Mouse (Mus musculus): Measurements from ENCODE around the gene Arhgap15. TPM values are rescaled to one million over a fixed set of nuclear protein-coding genes. Genes with fewer than 3 reads are reported as not detected.

Arhgap15 gene
- polyA plus RNA-seq, 1 experiment = 4.8 TPM

DNA sequence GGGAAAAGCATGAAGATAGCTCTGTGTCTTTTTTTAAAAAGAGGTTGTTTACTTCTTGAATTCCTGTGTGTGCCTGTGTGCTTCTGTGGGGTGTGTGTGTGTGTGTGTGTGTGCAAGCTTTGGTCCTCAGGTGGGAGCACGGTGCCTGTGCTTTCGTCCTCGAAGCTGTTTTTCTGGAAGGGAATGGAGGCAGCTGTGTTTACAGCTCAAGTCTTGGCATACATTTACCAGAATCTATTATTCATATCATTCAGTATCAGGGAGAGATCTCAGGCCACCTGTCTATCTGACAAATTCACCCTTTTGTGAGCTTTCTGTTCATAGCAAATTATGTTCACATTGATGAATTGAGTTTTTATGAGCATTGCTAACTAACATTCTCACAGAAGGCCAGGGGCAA is 550.5 kb downstream of the Arhgap15 start:
- Histone ChIP-seq H3K27ac (ENCODE audit: insufficient read depth, low read length) (no peak overlapping the region), H3K4me1 (ENCODE audit: control insufficient read depth, insufficient read depth, insufficient read length) (no peaks in the 10 kb centered on the region), H3K27me3 (ENCODE audit: control insufficient read depth, insufficient read depth, low read length) (no peaks in the 10 kb centered on the region), H3K4me3 (ENCODE audit: extremely low read depth, insufficient read depth, insufficient read length) (no peak overlapping the region), H3K36me3 (ENCODE audit: control insufficient read depth, insufficient read depth, low read length) (no peaks in the 10 kb centered on the region; the same call in 1 of the 2 replicates)
- 92% methylated on average over 3 of the region's 3 CpGs for WGBS
- TF ChIP-seq POLR2A (IDR thresholded peaks at IDR 0.05; ENCODE audit: low read depth, low read length) = no peak
- TF ChIP-seq CTCF (IDR thresholded peaks at IDR 0.05; ENCODE audit: extremely low read depth, insufficient read depth, insufficient read length, insufficient replicate concordance) = no peak
- no peak for DNase-seq (ENCODE audit: low read depth in 1 of 2, low spot score in 2 of 2)

DNA sequence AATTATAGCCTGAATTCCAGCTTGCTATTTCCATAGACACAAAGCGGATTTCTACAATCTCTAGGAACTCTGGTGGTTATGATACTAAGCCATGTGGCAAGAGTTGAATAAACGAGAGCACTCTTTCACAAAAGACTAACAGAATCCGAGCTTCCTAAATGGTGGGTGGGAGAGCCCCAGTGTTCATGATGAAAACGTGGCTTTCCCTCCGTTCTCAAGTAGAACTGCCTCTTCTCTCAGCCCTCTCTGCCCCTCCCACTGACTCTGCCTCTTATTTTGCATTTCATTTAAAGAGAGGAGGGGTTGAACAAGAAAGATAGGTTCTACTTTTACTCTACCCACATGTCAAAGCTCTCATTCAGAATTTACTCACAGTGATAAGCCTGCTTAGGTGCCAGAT is 551.3 kb downstream of the Arhgap15 start:
- H3K4me3 ChIP-seq (ENCODE audit: extremely low read depth, insufficient read depth, insufficient read length) = no peak overlapping the region
- WGBS = 83% methylated on average over 5 of the region's 5 CpGs
- no peak for DNase-seq (ENCODE audit: low read depth in 1 of 2, low spot score in 2 of 2)
- H3K4me1 ChIP-seq (ENCODE audit: control insufficient read depth, insufficient read depth, insufficient read length) = no peaks in the 10 kb centered on the region
- no peaks in the 10 kb centered on the region; the same call in 1 of the 2 replicates for H3K36me3 ChIP-seq (ENCODE audit: control insufficient read depth, insufficient read depth, low read length)
- H3K27me3 ChIP-seq (ENCODE audit: control insufficient read depth, insufficient read depth, low read length) = no peaks in the 10 kb centered on the region
- H3K27ac ChIP-seq (ENCODE audit: insufficient read depth, low read length) = no peak overlapping the region
- no peak for TF ChIP-seq CTCF (IDR thresholded peaks at IDR 0.05; ENCODE audit: extremely low read depth, insufficient read depth, insufficient read length, insufficient replicate concordance)
- no peak for TF ChIP-seq POLR2A (IDR thresholded peaks at IDR 0.05; ENCODE audit: low read depth, low read length)

DNA sequence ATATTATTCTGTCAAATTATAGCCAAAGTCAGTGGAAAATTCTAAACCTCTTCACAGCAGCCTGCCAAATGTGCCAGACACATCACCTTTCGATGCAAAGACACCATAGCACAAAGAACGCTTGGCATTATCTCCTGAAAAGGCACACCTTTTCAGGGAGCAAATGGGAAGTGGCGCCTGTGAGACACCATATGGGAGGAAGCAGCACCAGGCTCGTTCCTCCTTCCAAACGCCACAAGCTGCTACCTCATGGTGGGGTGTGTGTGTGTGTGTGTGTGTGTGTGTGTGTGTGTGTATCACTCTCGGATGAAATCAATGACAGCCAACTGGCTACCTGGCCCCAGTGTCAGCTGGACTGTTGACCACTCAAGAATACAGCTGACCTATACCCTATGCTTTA is 551.8 kb downstream of the Arhgap15 start:
- no peak overlapping the region for H3K4me3 ChIP-seq (ENCODE audit: extremely low read depth, insufficient read depth, insufficient read length)
- H3K36me3 ChIP-seq (ENCODE audit: control insufficient read depth, insufficient read depth, low read length) = no peaks in the 10 kb centered on the region; the same call in 1 of the 2 replicates
- DNase-seq (ENCODE audit: low read depth in 1 of 2, low spot score in 2 of 2) = no peak
- WGBS = 88% methylated on average over 6 of the region's 6 CpGs
- TF ChIP-seq CTCF (IDR thresholded peaks at IDR 0.05; ENCODE audit: extremely low read depth, insufficient read depth, insufficient read length, insufficient replicate concordance) = no peak
- H3K4me1 ChIP-seq (ENCODE audit: control insufficient read depth, insufficient read depth, insufficient read length) = no peaks in the 10 kb centered on the region
- H3K27ac ChIP-seq (ENCODE audit: insufficient read depth, low read length) = no peak overlapping the region
- no peaks in the 10 kb centered on the region for H3K27me3 ChIP-seq (ENCODE audit: control insufficient read depth, insufficient read depth, low read length)

DNA sequence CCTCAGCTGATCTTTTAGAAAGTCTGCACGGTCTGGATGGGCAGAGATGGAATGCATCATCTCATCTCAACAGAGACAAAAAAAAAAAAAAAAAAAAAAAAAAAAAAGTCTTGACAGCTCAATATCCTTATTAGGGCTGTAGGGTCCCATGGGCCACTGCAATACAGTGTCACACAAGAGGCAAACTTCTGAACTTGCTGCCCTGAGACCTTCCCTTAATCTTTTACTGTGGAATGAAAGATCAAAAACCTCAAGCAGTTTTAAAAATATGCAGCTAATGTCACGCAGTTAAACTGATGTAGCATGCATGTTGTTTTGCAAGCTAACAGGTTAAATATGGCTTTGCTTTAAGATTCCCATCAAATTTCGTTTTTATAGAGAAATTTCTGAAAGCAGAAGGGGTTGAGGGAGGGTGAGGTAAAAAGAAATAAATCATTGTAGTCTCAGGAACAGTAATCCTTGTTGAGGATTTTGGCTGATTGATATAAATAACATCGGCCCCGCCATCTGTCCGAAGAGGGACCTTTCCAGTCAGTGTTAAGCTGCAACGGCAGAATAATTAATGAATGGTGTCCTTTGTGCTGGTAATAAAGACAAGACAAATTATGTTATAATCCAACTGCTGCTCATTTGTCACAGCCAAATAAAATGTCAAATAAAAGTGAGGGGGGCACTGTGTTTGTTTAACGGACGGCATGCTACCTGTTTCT is 555.8 kb downstream of the Arhgap15 start:
- H3K36me3 ChIP-seq (ENCODE audit: control insufficient read depth, insufficient read depth, low read length) = no peaks in the 10 kb centered on the region; the same call in 1 of the 2 replicates
- H3K27ac ChIP-seq (ENCODE audit: insufficient read depth, low read length) = no peak overlapping the region
- H3K4me3 ChIP-seq (ENCODE audit: extremely low read depth, insufficient read depth, insufficient read length) = no peak overlapping the region
- DNase-seq (ENCODE audit: low read depth in 1 of 2, low spot score in 2 of 2) = no peak
- H3K4me1 ChIP-seq (ENCODE audit: control insufficient read depth, insufficient read depth, insufficient read length) = no peaks in the 10 kb centered on the region
- no peaks in the 10 kb centered on the region for H3K27me3 ChIP-seq (ENCODE audit: control insufficient read depth, insufficient read depth, low read length)
- TF ChIP-seq CTCF (IDR thresholded peaks at IDR 0.05; ENCODE audit: extremely low read depth, insufficient read depth, insufficient read length, insufficient replicate concordance) (no peak), POLR2A (IDR thresholded peaks at IDR 0.05; ENCODE audit: low read depth, low read length) (no peak)
- WGBS = 86% methylated on average over 9 of the region's 9 CpGs

DNA sequence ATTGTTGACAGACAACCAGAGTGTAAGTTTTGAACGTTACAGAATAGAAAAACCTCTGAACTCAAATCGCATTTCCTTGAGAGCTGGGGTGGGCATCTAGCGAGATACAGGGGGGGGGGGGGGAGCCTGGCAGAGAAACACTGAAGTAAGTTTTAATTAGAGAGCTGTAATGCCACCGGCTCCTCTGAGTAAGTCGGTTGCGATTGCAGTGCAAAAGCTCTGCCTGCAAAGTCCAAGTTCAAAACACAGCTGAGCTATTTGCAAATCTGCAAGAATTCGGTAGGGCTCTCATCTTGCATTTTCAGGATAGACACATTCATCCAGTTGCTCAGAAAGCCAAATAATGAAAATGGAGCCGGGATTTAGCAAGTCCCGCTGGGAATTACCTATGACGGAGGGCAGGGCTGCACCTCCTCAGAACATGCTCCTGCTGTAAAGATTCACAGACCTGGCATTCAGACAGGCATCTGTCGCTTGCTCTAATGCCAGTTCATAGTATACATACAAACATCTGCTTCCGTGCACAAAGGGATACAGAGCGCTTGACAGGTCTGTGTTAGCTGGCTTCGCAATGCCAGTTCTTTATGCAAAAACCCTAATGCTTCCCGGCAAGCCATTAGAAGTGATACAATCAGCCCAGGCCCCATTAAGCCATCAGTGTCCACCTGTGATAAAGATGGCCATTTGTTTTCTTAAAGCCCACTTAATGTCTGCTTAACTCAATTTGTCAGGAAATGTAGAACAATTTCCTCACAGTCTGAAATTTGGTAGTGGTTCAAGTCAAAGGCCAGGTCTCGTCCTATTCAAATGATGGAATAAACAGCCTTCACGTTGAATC is 556.6 kb downstream of the Arhgap15 start:
- DNase-seq (ENCODE audit: low read depth in 1 of 2, low spot score in 2 of 2) = no peak
- no peaks in the 10 kb centered on the region for H3K4me1 ChIP-seq (ENCODE audit: control insufficient read depth, insufficient read depth, insufficient read length)
- H3K36me3 ChIP-seq (ENCODE audit: control insufficient read depth, insufficient read depth, low read length) = no peaks in the 10 kb centered on the region; the same call in 1 of the 2 replicates
- WGBS = 90% methylated on average over 17 of the region's 17 CpGs
- H3K27me3 ChIP-seq (ENCODE audit: control insufficient read depth, insufficient read depth, low read length) = no peaks in the 10 kb centered on the region
- no peak overlapping the region for H3K27ac ChIP-seq (ENCODE audit: insufficient read depth, low read length)
- H3K4me3 ChIP-seq (ENCODE audit: extremely low read depth, insufficient read depth, insufficient read length) = no peak overlapping the region
- no peak for TF ChIP-seq CTCF (IDR thresholded peaks at IDR 0.05; ENCODE audit: extremely low read depth, insufficient read depth, insufficient read length, insufficient replicate concordance)
- TF ChIP-seq POLR2A (IDR thresholded peaks at IDR 0.05; ENCODE audit: low read depth, low read length) = no peak

DNA sequence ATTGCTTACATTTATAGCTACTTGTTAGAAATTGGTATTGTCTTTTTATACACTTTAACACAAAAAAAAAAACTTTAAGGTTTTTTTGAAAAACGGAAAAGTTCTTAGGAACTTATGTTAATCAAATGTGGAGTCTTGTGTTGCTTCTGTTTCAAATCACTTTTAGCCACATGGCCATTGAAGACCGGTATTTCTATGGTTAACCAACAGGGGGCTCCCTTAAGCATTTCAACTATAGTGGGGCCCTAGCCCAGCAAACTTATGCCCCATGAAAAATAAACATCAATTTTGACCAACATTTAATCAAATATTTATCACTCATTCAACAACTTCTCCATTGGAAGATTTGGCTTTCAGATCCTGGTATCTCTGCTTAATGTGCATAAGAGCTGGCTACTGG is 557.5 kb downstream of the Arhgap15 start:
- H3K4me3 ChIP-seq (ENCODE audit: extremely low read depth, insufficient read depth, insufficient read length) = no peak overlapping the region
- 84% methylated on average over 2 of the region's 2 CpGs for WGBS
- DNase-seq (ENCODE audit: low read depth in 1 of 2, low spot score in 2 of 2) = no peak
- no peaks in the 10 kb centered on the region for H3K27me3 ChIP-seq (ENCODE audit: control insufficient read depth, insufficient read depth, low read length)
- TF ChIP-seq POLR2A (IDR thresholded peaks at IDR 0.05; ENCODE audit: low read depth, low read length) = no peak
- no peak for TF ChIP-seq CTCF (IDR thresholded peaks at IDR 0.05; ENCODE audit: extremely low read depth, insufficient read depth, insufficient read length, insufficient replicate concordance)
- no peaks in the 10 kb centered on the region; the same call in 1 of the 2 replicates for H3K36me3 ChIP-seq (ENCODE audit: control insufficient read depth, insufficient read depth, low read length)
- no peaks in the 10 kb centered on the region for H3K4me1 ChIP-seq (ENCODE audit: control insufficient read depth, insufficient read depth, insufficient read length)
- H3K27ac ChIP-seq (ENCODE audit: insufficient read depth, low read length) = no peak overlapping the region
